Comparison of ENCODE assay signal across 9 mouse cellular contexts in the genomic region with DNA sequence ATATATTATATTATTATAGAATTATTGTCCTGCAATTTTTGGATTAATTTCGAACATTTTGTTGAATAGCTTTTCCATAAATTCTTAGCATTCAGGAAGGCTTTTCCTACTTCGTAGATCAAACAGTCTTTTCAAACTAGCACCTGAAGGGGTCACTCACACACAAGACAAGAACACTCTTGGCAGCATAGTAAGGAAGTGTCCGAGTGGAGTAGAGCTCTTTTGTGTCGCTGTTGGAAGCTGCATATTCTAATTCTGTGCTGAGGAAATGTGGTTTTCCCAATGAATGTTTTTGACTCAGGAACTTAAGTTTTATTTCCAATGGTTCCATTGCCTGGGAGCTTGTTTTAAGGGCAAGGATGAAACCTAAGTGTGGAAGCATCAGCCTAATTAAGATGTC.
DNase-seq lines count a peak whose midpoint lies in the region; ATAC-seq and TF ChIP-seq lines count a peak whose summit lies in the region.
"Had no signal": no experiment of that assay in that cellular context is flagged by ENCODE, and none has a peak within 500 bp of the region (broad histone marks: within the 10 kb centered on the region; RNA-seq: fewer than 3 reads in every experiment).

No protein-coding gene starts in this region.

- H3K4me1 ChIP-seq in hindbrain, embryonic 16.5 days (ENCODE audit: control insufficient read depth, insufficient read depth, low read depth, low read length), result no peaks in the 10 kb centered on the region
- 0 out of 2 replicates have a peak, but pooled peaks cover 1% of the 10 kb centered on the region for H3K4me1 ChIP-seq in hindbrain, embryonic 10.5 days (replicated peaks)
- H3K4me1 ChIP-seq: forebrain, embryonic 15.5 days had no signal

- no peak for DNase-seq in hindbrain, embryonic 10.5 days (ENCODE audit: low spot score)
- peak; percentile 7 for DNase-seq in Patski (ENCODE audit: low read depth, low spot score)
- DNase-seq in embryo, embryonic 9.5 days (ENCODE audit: extremely low spot score), result peak; percentile 44
- peak; percentile 11 for DNase-seq in lung, postnatal 10 days
- DNase-seq in frontal cortex, postnatal 25 days (ENCODE audit: low spot score in 2 of 2), result no peak
- no peak for DNase-seq in left cerebral cortex, postnatal 36 days (ENCODE audit: low spot score in 2 of 2)

- 17% methylated on average over 4 of the region's 4 CpGs for WGBS in hindbrain, embryonic 16.5 days
- 18% methylated on average over 4 of the region's 4 CpGs for WGBS in hindbrain, embryonic 10.5 days

- H3K9ac ChIP-seq in hindbrain, embryonic 16.5 days (ENCODE audit: low read depth, low read length), result no peak overlapping the region
- H3K9ac ChIP-seq: forebrain, embryonic 15.5 days; limb, embryonic 12.5 days had no signal

- ATAC-seq in hindbrain, embryonic 16.5 days, result peak; percentile 73; the same call in 1 of the 2 replicates
- peak; percentile 47 for ATAC-seq in Patski
- ATAC-seq: forebrain, embryonic 15.5 days had no signal

- H3K9me3 ChIP-seq in hindbrain, embryonic 16.5 days (ENCODE audit: control insufficient read depth, low read length), result no peaks in the 10 kb centered on the region
- H3K9me3 ChIP-seq in hindbrain, embryonic 10.5 days, result no peaks in the 10 kb centered on the region
- H3K9me3 ChIP-seq: forebrain, embryonic 15.5 days; limb, embryonic 12.5 days had no signal

- intact Hi-C loops in left cerebral cortex, postnatal 36 days (cut with DNase I), result loop anchor here (10.0 kb wide), 2 partner anchors 149 to 181 kb away; no protein-coding TSS in a partner anchor

- no peak overlapping the region for H3K27ac ChIP-seq in hindbrain, embryonic 16.5 days (ENCODE audit: low read depth, low read length)
- H3K27ac ChIP-seq in hindbrain, embryonic 10.5 days, result no peak overlapping the region
- H3K27ac ChIP-seq: forebrain, embryonic 15.5 days; limb, embryonic 12.5 days had no signal

- no peak overlapping the region for H3K4me2 ChIP-seq in hindbrain, embryonic 16.5 days (ENCODE audit: low read length)
- H3K4me2 ChIP-seq: forebrain, embryonic 15.5 days; limb, embryonic 12.5 days had no signal

- CTCF ChIA-PET in Patski (lab: Charles Lee), result interaction anchor here (0.6 to 3.3 kb wide), 16 partner anchors 10 to 155 kb away, joined by 3 to 34 read pairs (median 6); no protein-coding TSS in a partner anchor

- H3K4me3 ChIP-seq in hindbrain, embryonic 16.5 days (ENCODE audit: low read length), result no peak overlapping the region
- no peak overlapping the region for H3K4me3 ChIP-seq in hindbrain, embryonic 10.5 days
- H3K4me3 ChIP-seq: forebrain, embryonic 15.5 days; limb, embryonic 12.5 days had no signal

- H3K36me3 ChIP-seq in hindbrain, embryonic 16.5 days (ENCODE audit: control insufficient read depth, insufficient read depth, low read length), result no peaks in the 10 kb centered on the region
- H3K36me3 ChIP-seq in hindbrain, embryonic 10.5 days, result no peaks in the 10 kb centered on the region
- H3K36me3 ChIP-seq: forebrain, embryonic 15.5 days; limb, embryonic 12.5 days had no signal

- POLR2A ChIA-PET in Patski (lab: Charles Lee), result interaction anchor here (0.6 kb wide), 2 partner anchors 12 to 32 kb away, joined by 3 read pairs; no protein-coding TSS in a partner anchor

- TF ChIP-seq CTCF in Patski (IDR thresholded peaks at IDR 0.05), result peak; percentile 62

- in situ Hi-C loops in Patski (cut with MboI; ENCODE audit: low pct_unique_long_range_greater_than_20kb), result loop anchor here (5.0 kb wide), 2 partner anchors 151 to 1016 kb away; no protein-coding TSS in a partner anchor

- H3K27me3 ChIP-seq in hindbrain, embryonic 16.5 days (replicated peaks; ENCODE audit: control insufficient read depth, insufficient read depth, low read length), result no peaks in the 10 kb centered on the region
- no peaks in the 10 kb centered on the region for H3K27me3 ChIP-seq in hindbrain, embryonic 10.5 days (ENCODE audit: insufficient read depth, poor library complexity, severe bottlenecking)
- peaks cover 5% of the 10 kb centered on the region for H3K27me3 ChIP-seq in Patski
- H3K27me3 ChIP-seq: forebrain, embryonic 15.5 days had no signal

Comparison
In these comparisons a context has a peak if more than half of its experiments do, and no peak if none do; other contexts are left out.
1. DNase-seq: peak in Patski (single experiment), embryo, embryonic 9.5 days (single experiment) and lung, postnatal 10 days (single experiment); none in hindbrain, embryonic 10.5 days (single experiment), frontal cortex, postnatal 25 days (0 of 2) and left cerebral cortex, postnatal 36 days (0 of 2).